Mouse (Mus musculus) forebrain, embryonic 11.5 days (tissue): ENCODE data around the gene Mettl5. TPM values are rescaled to one million over a fixed set of nuclear protein-coding genes. Genes with fewer than 3 reads are reported as not detected.

Experiments
- ATAC-seq: fragments of 200-750 bp; cut with Nextera tagmentation; replicated peaks from 2 replicates; pipeline ENCODE4 v1.8.0; 2017; ENCODE audit warnings: moderate TSS enrichment; ENCODE audit not compliant: low FRiP score
- DNase-seq: peaks from one replicate; pipeline ENCODE4 v3.0.0-alpha.2; 2017; ENCODE audit warnings: low spot score
- H3K27ac ChIP-seq: fragments of 300-500 bp; sonication (generic); 2 replicates; pipeline ENCODE4 v1.5.1; 2014; ENCODE audit warnings: low read depth, low read length
- H3K27me3 ChIP-seq: fragments of 300-500 bp; sonication (generic); 2 replicates; pipeline ENCODE4 v1.6.1; 2014; ENCODE audit warnings: mild to moderate bottlenecking, low read length, mixed read lengths; ENCODE audit not compliant: control insufficient read depth, insufficient read depth
- H3K36me3 ChIP-seq: fragments of 300-500 bp; sonication (generic); 2 replicates; pipeline ENCODE4 v1.6.1; 2014; ENCODE audit warnings: mild to moderate bottlenecking, low read length, moderate library complexity, mixed read lengths; ENCODE audit not compliant: control insufficient read depth, insufficient read depth
- H3K4me1 ChIP-seq: fragments of 300-500 bp; sonication (generic); replicated peaks from 2 replicates; pipeline ENCODE4 v1.6.1; 2014; ENCODE audit warnings: low read length, mixed read lengths; ENCODE audit not compliant: control insufficient read depth, insufficient read depth
- H3K4me2 ChIP-seq: fragments of 300-500 bp; sonication (generic); 2 replicates; pipeline ENCODE4 v1.6.1; 2014; ENCODE audit warnings: low read depth, mild to moderate bottlenecking, low read length, moderate library complexity, mixed read lengths; ENCODE audit not compliant: severe bottlenecking
- H3K4me3 ChIP-seq: fragments of 300-500 bp; sonication (generic); 2 replicates; pipeline ENCODE4 v1.5.1; 2014; ENCODE audit warnings: low read depth, low read length
- H3K9ac ChIP-seq: fragments of 300-500 bp; sonication (generic); 2 replicates; pipeline ENCODE4 v1.6.1; 2014; ENCODE audit warnings: low read length
- H3K9me3 ChIP-seq: fragments of 300-500 bp; sonication (generic); 2 replicates; pipeline ENCODE4 v1.6.1; 2016; ENCODE audit warnings: low read length, mixed read lengths; ENCODE audit not compliant: control insufficient read depth
- WGBS: fragments of 180-500 bp; shearing (Covaris S2); extraction: QIAGEN DNeasy Blood & Tissue Kit; methylation state at CpG from one replicate; pipeline ENCODE4 v1.1.7; 2014; 5-methylcytosine and 5-hydroxymethylcytosine counted together
- polyA plus RNA-seq: library from polyadenylated mRNA; unstranded; fragments of >200 nt; fragmentation: Nextera tagmentation; extraction: Ambion mirVana; gene quantifications from 2 replicates; pipeline ENCODE4 v1.2.1, GENCODE M21; 2014

The Mettl5 gene
- polyA plus RNA-seq, 1 experiment from 2014 or later, result 45.1 TPM

- Histone ChIP-seq H3K36me3 (no peaks in the 10 kb centered on the region; the same call in 1 of the 2 replicates), H3K4me2 (no peak overlapping the region), H3K9ac (no peak overlapping the region), H3K9me3 (no peaks in the 10 kb centered on the region), H3K27me3 (no peaks in the 10 kb centered on the region), H3K4me1 (0 out of 2 replicates have a peak, but pooled peaks cover 2% of the 10 kb centered on the region), H3K27ac (no peak overlapping the region), H3K4me3 (no peak overlapping the region)
- ATAC-seq (no peak), DNase-seq (no peak)
- WGBS, result 92% methylated on average over 4 of the region's 4 CpGs
Observed at GRCm38 (mm10) chr2:69896224-69896581, 10.8 kb upstream of the Mettl5 start.

- Histone ChIP-seq H3K9me3 (no peaks in the 10 kb centered on the region), H3K27me3 (no peaks in the 10 kb centered on the region), H3K4me1 (0 out of 2 replicates have a peak, but pooled peaks cover 2% of the 10 kb centered on the region), H3K4me3 (no peak overlapping the region), H3K4me2 (no peak overlapping the region), H3K27ac (no peak overlapping the region), H3K9ac (no peak overlapping the region), H3K36me3 (no peaks in the 10 kb centered on the region)
- DNase-seq (no peak), ATAC-seq (no peak)
- WGBS, result 60% methylated on average over 14 of the region's 14 CpGs
Observed at GRCm38 (mm10) chr2:69895502-69896223, 10.2 kb upstream of the Mettl5 start.

GRCm38 (mm10) chr2:69893891-69894290 is 8.5 kb upstream of the Mettl5 start:
- H3K9ac ChIP-seq, result no peak overlapping the region
- DNase-seq (no peak), ATAC-seq (no peak)
- 86% methylated on average over 5 of the region's 5 CpGs for whole genome bisulfite sequencing
- no peaks in the 10 kb centered on the region for H3K9me3 ChIP-seq
- no peak overlapping the region for H3K27ac ChIP-seq
- 0 out of 2 replicates have a peak, but pooled peaks cover 2% of the 10 kb centered on the region for H3K4me1 ChIP-seq
- no peaks in the 10 kb centered on the region for H3K27me3 ChIP-seq
- H3K4me3 ChIP-seq, result no peak overlapping the region
- H3K36me3 ChIP-seq, result no peaks in the 10 kb centered on the region
- H3K4me2 ChIP-seq, result no peak overlapping the region

GRCm38 (mm10) chr2:69893145-69893544 is 7.7 kb upstream of the Mettl5 start:
- Histone ChIP-seq H3K4me1 (no peaks in the 10 kb centered on the region), H3K4me2 (no peak overlapping the region), H3K9ac (no peak overlapping the region), H3K4me3 (no peak overlapping the region), H3K9me3 (no peaks in the 10 kb centered on the region), H3K27me3 (no peaks in the 10 kb centered on the region), H3K27ac (no peak overlapping the region), H3K36me3 (no peaks in the 10 kb centered on the region)
- DNase-seq, result no peak
- WGBS, result 85% methylated on average over 1 of the region's 1 CpGs
- ATAC-seq, result no peak

- no peak for ATAC-seq
- no peaks in the 10 kb centered on the region for H3K27me3 ChIP-seq
Observed at GRCm38 (mm10) chr2:69890843-69891242, 5.4 kb upstream of the Mettl5 start.

DNA sequence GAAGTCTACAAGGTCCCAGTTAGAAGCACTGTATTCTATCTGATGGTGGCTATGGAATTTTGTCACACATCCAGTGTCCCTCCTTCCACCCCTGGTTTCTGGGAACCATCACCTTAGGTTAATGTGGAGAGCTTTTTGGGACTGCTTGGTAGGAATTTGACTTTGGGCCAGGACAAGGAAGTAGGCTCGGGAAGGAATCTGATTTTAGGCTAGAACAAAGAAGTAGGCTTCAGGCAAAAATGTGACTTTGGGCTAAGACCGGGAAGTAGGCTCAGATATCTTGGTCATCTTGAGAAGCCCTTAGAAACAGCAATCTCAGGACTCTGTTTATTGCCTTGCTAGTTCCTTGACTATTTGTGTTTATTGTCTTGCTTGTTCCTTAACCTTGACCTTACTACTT is 3.5 kb upstream of the Mettl5 start:
- 78% methylated on average over 2 of the region's 2 CpGs for WGBS
- no peaks in the 10 kb centered on the region for H3K27me3 ChIP-seq
- no peak overlapping the region for H3K27ac ChIP-seq
- no peaks in the 10 kb centered on the region for H3K36me3 ChIP-seq
- no peak overlapping the region for H3K4me3 ChIP-seq
- H3K9me3 ChIP-seq, result no peaks in the 10 kb centered on the region
- peaks cover 2% of the 10 kb centered on the region; the same call in 1 of the 2 replicates for H3K4me1 ChIP-seq
- no peak for DNase-seq
- no peak overlapping the region for H3K9ac ChIP-seq
- no peak overlapping the region for H3K4me2 ChIP-seq
- ATAC-seq, result no peak

More at GRCm38 (mm10) chr2:69890843-69891242, 5.4 kb upstream of the Mettl5 start:
- WGBS, result 74% methylated on average over 7 of the region's 7 CpGs
- Histone ChIP-seq H3K9ac (no peak overlapping the region), H3K4me3 (no peak overlapping the region), H3K9me3 (no peaks in the 10 kb centered on the region), H3K36me3 (no peaks in the 10 kb centered on the region), H3K27ac (no peak overlapping the region), H3K4me2 (no peak overlapping the region), H3K4me1 (no peaks in the 10 kb centered on the region; the same call in 1 of the 2 replicates)
- DNase-seq, result no peak

DNA sequence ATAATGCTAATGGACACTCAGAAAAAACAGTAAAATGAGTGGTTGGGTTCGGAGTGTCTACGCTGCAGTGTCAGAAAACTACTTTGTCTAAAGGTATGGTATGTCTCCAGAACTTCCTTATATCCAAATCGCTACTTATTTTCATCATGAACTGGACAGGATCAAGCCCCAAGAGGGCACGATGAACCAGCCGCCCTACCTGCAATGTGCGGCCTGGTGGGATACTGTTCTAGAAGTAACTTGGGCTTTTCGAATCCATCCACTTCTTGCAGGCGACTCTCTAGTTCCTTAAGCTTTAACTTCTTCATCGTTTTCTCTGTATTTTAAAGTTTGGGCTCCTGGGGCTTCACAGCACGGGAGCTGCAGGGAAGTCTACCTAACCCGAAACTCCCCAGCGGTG is 365 bp downstream of the Mettl5 start:
- DNase-seq (no peak), ATAC-seq (peak; percentile 51; the same call in 1 of the 2 replicates)
- Histone ChIP-seq H3K4me3 (peak overlapping the region; percentile 45), H3K4me2 (peak overlapping the region; percentile 61), H3K4me1 (peaks cover 2% of the 10 kb centered on the region; the same call in 1 of the 2 replicates), H3K27me3 (no peaks in the 10 kb centered on the region), H3K36me3 (no peaks in the 10 kb centered on the region), H3K9ac (peak overlapping the region; percentile 63), H3K27ac (no peak overlapping the region), H3K9me3 (no peaks in the 10 kb centered on the region)
- 7% methylated on average over 12 of the region's 12 CpGs for WGBS

- H3K27ac ChIP-seq, result no peak overlapping the region
- DNase-seq (no peak), ATAC-seq (no peak)
- H3K9me3 ChIP-seq, result no peaks in the 10 kb centered on the region
- H3K27me3 ChIP-seq, result no peaks in the 10 kb centered on the region
- H3K9ac ChIP-seq, result peak overlapping the region; percentile 63
- peak overlapping the region; percentile 45 for H3K4me3 ChIP-seq
- WGBS, result 63% methylated on average over 6 of the region's 6 CpGs
- peak overlapping the region; percentile 61 for H3K4me2 ChIP-seq
- H3K36me3 ChIP-seq, result no peaks in the 10 kb centered on the region
- peaks cover 2% of the 10 kb centered on the region; the same call in 1 of the 2 replicates for H3K4me1 ChIP-seq
Observed at GRCm38 (mm10) chr2:69884581-69884980, 834 bp downstream of the Mettl5 start.

- no peaks in the 10 kb centered on the region for H3K9me3 ChIP-seq
- no peak for DNase-seq
- no peak overlapping the region for H3K4me3 ChIP-seq
- ATAC-seq, result no peak
- H3K27ac ChIP-seq, result no peak overlapping the region
- 75% methylated on average over 2 of the region's 2 CpGs for WGBS
- no peak overlapping the region for H3K4me2 ChIP-seq
- H3K4me1 ChIP-seq, result peaks cover 2% of the 10 kb centered on the region; the same call in 1 of the 2 replicates
- H3K9ac ChIP-seq, result no peak overlapping the region
- H3K27me3 ChIP-seq, result no peaks in the 10 kb centered on the region
- H3K36me3 ChIP-seq, result no peaks in the 10 kb centered on the region
Observed at GRCm38 (mm10) chr2:69883990-69884391, 1.4 kb downstream of the Mettl5 start.
